Mouse (Mus musculus): ENCODE measurements around the gene 3110009E18Rik. TPM values are rescaled to one million over a fixed set of nuclear protein-coding genes. Genes with fewer than 3 reads are reported as not detected.

3110009E18Rik gene
- polyA plus RNA-seq, 1 experiment from 2014 or later, result 13.6 TPM

GRCm38 (mm10) chr1:120203836-120204235 is 82.8 kb downstream of the 3110009E18Rik start:
- no peak overlapping the region for H3K27ac ChIP-seq
- no peaks in the 10 kb centered on the region for H3K4me1 ChIP-seq (replicated peaks)
- no peak overlapping the region for H3K9ac ChIP-seq
- no peaks in the 10 kb centered on the region for H3K36me3 ChIP-seq
- H3K4me2 ChIP-seq, result no peak overlapping the region
- 75% methylated on average over 5 of the region's 5 CpGs for WGBS
- H3K27me3 ChIP-seq, result no peaks in the 10 kb centered on the region
- no peak for ATAC-seq (replicated peaks; ENCODE audit: insufficient number of reproducible peaks, insufficient read depth, low FRiP score, low read depth)
- no peak overlapping the region for H3K4me3 ChIP-seq
- H3K9me3 ChIP-seq (replicated peaks), result no peaks in the 10 kb centered on the region

DNA sequence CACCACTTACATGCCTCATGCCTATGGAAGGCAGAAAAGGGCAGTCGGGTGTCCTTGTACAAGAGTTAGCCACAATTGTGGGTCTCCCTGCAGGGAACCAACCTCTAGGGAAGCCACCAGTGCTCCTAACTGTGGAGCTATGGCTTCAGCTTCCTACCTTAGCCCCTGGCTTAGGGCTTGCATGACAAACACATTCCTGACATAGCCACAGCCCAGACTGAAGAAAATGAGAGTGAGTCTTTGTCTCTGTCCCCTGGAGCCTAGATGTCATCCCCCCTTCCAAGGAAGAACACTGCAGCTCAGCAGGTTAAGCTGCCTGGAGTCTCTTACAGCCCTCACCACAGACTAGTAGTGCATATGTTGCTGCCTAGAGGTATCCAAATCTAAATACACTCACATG is 83.8 kb downstream of the 3110009E18Rik start:
- Histone ChIP-seq H3K9ac (no peak overlapping the region), H3K4me1 (replicated peaks) (no peaks in the 10 kb centered on the region), H3K27me3 (no peaks in the 10 kb centered on the region), H3K4me2 (no peak overlapping the region), H3K27ac (no peak overlapping the region), H3K36me3 (no peaks in the 10 kb centered on the region), H3K4me3 (no peak overlapping the region), H3K9me3 (replicated peaks) (no peaks in the 10 kb centered on the region)
- 39% methylated on average over 1 of the region's 1 CpGs for WGBS
- no peak for ATAC-seq (replicated peaks; ENCODE audit: insufficient number of reproducible peaks, insufficient read depth, low FRiP score, low read depth)

GRCm38 (mm10) chr1:120207568-120207967 is 86.6 kb downstream of the 3110009E18Rik start:
- H3K27ac ChIP-seq, result no peak overlapping the region
- H3K27me3 ChIP-seq, result no peaks in the 10 kb centered on the region
- H3K9ac ChIP-seq, result no peak overlapping the region
- no peak; the same call in 1 of the 2 replicates for ATAC-seq (replicated peaks; ENCODE audit: insufficient number of reproducible peaks, insufficient read depth, low FRiP score, low read depth)
- WGBS, result 49% methylated on average over 6 of the region's 6 CpGs
- no peak overlapping the region for H3K4me3 ChIP-seq
- H3K9me3 ChIP-seq (replicated peaks), result no peaks in the 10 kb centered on the region
- no peak overlapping the region for H3K4me2 ChIP-seq
- no peaks in the 10 kb centered on the region for H3K4me1 ChIP-seq (replicated peaks)
- H3K36me3 ChIP-seq, result no peaks in the 10 kb centered on the region

DNA sequence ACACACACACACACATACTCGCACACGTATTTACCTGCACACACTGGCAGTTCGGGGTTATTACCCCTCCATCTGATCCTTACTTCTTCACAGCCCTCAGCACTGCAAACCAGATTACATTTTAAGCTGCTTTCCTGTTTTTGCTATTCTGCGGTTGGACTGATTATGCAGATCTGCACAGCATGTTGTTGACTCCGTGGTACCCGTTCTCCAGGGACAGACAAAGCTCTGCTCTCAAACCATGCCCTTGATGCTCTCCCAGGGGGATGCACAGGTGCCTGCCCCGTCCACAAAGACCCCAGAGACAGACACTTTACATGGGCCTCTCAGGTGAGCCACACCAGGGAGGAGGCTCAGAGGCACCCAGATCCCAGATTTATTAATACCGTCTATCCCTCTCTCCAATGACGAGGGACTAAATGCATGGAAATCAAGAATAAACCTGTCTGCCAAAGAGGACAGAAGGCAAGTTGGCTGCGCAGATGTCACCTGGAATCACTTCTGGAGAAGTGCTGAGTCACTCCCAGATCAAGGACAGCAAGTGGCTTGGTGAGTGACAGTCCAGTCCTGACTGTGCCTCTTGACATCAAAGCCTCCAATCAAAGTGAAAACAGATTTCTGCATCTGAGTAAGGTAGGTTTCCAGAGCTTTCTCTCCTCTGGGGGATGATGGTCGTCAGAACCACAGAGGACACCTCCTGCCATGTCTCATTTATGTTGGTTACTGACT is 87.7 kb downstream of the 3110009E18Rik start:
- Histone ChIP-seq H3K27me3 (no peaks in the 10 kb centered on the region), H3K36me3 (no peaks in the 10 kb centered on the region), H3K9ac (no peak overlapping the region), H3K27ac (no peak overlapping the region), H3K4me2 (no peak overlapping the region), H3K4me3 (no peak overlapping the region), H3K4me1 (replicated peaks) (no peaks in the 10 kb centered on the region), H3K9me3 (replicated peaks) (no peaks in the 10 kb centered on the region)
- WGBS, result 77% methylated on average over 11 of the region's 11 CpGs
- ATAC-seq (replicated peaks; ENCODE audit: insufficient number of reproducible peaks, insufficient read depth, low FRiP score, low read depth), result no peak

- Histone ChIP-seq H3K4me1 (replicated peaks) (no peaks in the 10 kb centered on the region), H3K9ac (no peak overlapping the region), H3K27me3 (no peaks in the 10 kb centered on the region), H3K4me3 (no peak overlapping the region), H3K27ac (no peak overlapping the region), H3K36me3 (no peaks in the 10 kb centered on the region), H3K4me2 (no peak overlapping the region), H3K9me3 (replicated peaks) (no peaks in the 10 kb centered on the region)
- ATAC-seq (replicated peaks; ENCODE audit: insufficient number of reproducible peaks, insufficient read depth, low FRiP score, low read depth), result no peak
- WGBS, result 64% methylated on average over 6 of the region's 6 CpGs
Measured at GRCm38 (mm10) chr1:120220841-120221240, 99.9 kb downstream of the 3110009E18Rik start.

DNA sequence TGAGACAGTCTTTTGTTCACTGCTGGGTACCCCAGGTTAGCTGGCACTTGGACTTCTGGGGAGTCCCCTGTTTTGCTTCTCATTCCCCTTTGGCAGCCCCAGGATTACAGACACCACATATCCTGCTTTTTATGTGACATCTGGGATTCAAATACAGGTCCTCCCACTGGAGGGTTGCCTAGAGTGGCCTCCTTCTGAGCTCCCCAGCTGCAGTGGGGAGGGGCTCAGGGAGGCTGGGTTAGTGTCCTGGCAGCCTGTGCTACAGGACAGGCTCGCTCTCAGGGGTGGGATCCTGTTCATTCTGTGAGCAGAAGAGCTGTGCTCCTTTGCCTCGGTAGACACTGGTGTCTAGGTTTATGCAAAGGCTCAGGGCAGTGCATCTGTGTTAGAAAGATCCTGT is 100.3 kb downstream of the 3110009E18Rik start:
- no peaks in the 10 kb centered on the region for H3K27me3 ChIP-seq
- no peak overlapping the region for H3K27ac ChIP-seq
- no peak overlapping the region for H3K4me2 ChIP-seq
- WGBS, result 42% methylated on average over 2 of the region's 2 CpGs
- H3K9me3 ChIP-seq (replicated peaks), result no peaks in the 10 kb centered on the region
- no peak for ATAC-seq (replicated peaks; ENCODE audit: insufficient number of reproducible peaks, insufficient read depth, low FRiP score, low read depth)
- H3K4me1 ChIP-seq (replicated peaks), result no peaks in the 10 kb centered on the region
- no peaks in the 10 kb centered on the region for H3K36me3 ChIP-seq
- H3K4me3 ChIP-seq, result no peak overlapping the region
- H3K9ac ChIP-seq, result no peak overlapping the region

DNA sequence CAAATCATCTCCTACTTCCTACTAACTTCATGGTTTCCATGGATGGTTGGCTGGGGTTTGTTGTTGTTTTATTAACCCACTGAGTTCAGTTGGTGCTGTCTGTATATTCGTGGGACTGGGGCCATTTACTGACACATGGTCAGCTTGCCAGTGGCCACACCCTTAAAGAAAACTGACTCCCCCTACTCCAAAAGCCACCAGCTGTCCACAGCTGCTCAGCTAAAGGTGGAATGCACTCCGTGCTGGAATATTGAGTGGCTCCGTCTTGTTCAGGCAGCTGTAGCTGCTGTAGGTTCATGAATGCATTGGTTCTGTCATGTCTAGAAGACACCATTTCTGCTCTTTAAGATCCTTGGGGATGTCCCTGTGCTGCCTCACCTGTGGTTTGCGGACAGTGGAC is 102.6 kb downstream of the 3110009E18Rik start:
- Histone ChIP-seq H3K27ac (no peak overlapping the region), H3K9ac (no peak overlapping the region), H3K4me1 (replicated peaks) (no peaks in the 10 kb centered on the region), H3K27me3 (no peaks in the 10 kb centered on the region), H3K4me3 (no peak overlapping the region), H3K36me3 (no peaks in the 10 kb centered on the region), H3K4me2 (no peak overlapping the region), H3K9me3 (replicated peaks) (no peaks in the 10 kb centered on the region)
- ATAC-seq (replicated peaks; ENCODE audit: insufficient number of reproducible peaks, insufficient read depth, low FRiP score, low read depth), result no peak
- 58% methylated on average over 4 of the region's 4 CpGs for WGBS

GRCm38 (mm10) chr1:120229723-120230471 is 108.9 kb downstream of the 3110009E18Rik start:
- no peak overlapping the region for H3K9ac ChIP-seq
- H3K4me2 ChIP-seq, result no peak overlapping the region
- H3K4me3 ChIP-seq, result no peak overlapping the region
- H3K36me3 ChIP-seq, result no peaks in the 10 kb centered on the region
- H3K27ac ChIP-seq, result no peak overlapping the region
- ATAC-seq (replicated peaks; ENCODE audit: insufficient number of reproducible peaks, insufficient read depth, low FRiP score, low read depth), result no peak
- 0 out of 2 replicates have a peak, but pooled peaks cover 3% of the 10 kb centered on the region for H3K4me1 ChIP-seq (replicated peaks)
- H3K27me3 ChIP-seq, result no peaks in the 10 kb centered on the region
- WGBS, result 80% methylated on average over 10 of the region's 10 CpGs
- H3K9me3 ChIP-seq (replicated peaks), result no peaks in the 10 kb centered on the region

GRCm38 (mm10) chr1:120231334-120231733 is 110.3 kb downstream of the 3110009E18Rik start:
- Histone ChIP-seq H3K9ac (no peak overlapping the region), H3K9me3 (replicated peaks) (no peaks in the 10 kb centered on the region), H3K4me3 (no peak overlapping the region), H3K4me2 (no peak overlapping the region), H3K4me1 (replicated peaks) (0 out of 2 replicates have a peak, but pooled peaks cover 3% of the 10 kb centered on the region), H3K27ac (no peak overlapping the region), H3K36me3 (no peaks in the 10 kb centered on the region), H3K27me3 (no peaks in the 10 kb centered on the region)
- no peak for ATAC-seq (replicated peaks; ENCODE audit: insufficient number of reproducible peaks, insufficient read depth, low FRiP score, low read depth)
- WGBS, result 7% methylated on average over 6 of the region's 6 CpGs

- H3K4me3 ChIP-seq, result no peak overlapping the region
- no peak overlapping the region for H3K4me2 ChIP-seq
- no peak overlapping the region for H3K9ac ChIP-seq
- 0 out of 2 replicates have a peak, but pooled peaks cover 3% of the 10 kb centered on the region for H3K4me1 ChIP-seq (replicated peaks)
- H3K27ac ChIP-seq, result no peak overlapping the region
- H3K9me3 ChIP-seq (replicated peaks), result no peaks in the 10 kb centered on the region
- no peak for ATAC-seq (replicated peaks; ENCODE audit: insufficient number of reproducible peaks, insufficient read depth, low FRiP score, low read depth)
- H3K36me3 ChIP-seq, result no peaks in the 10 kb centered on the region
- WGBS, result 78% methylated on average over 6 of the region's 6 CpGs
- no peaks in the 10 kb centered on the region for H3K27me3 ChIP-seq
Measured at GRCm38 (mm10) chr1:120232170-120232569, 111.2 kb downstream of the 3110009E18Rik start.

DNA sequence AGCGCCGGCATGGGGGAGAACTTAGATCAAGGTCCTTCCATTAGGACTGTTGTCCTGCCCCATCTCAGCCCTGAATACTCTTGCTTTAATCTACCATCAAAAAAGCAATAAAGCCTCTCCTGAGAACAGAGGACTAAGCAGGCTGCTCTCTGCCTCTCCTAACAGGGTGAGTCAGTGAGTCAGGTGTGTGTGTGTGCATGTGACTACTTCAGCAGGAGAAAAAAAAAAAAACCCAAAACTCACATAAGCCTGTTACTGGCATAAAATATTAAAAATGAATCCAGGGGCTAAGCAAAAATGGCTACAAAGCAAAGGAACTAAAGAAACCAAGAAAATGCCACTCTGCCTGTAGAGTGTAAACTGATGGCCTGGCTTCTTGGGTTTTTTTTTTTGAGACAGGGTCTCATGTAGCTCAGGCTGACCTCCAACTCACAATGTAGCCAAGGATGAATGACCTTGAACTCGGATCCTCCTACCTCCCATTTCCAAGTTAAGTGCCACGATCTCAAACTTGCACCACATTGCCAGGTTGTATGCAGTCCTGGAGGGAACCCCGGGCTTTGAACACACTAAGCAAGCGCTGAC is 114.7 kb downstream of the 3110009E18Rik start:
- no peak for ATAC-seq (replicated peaks; ENCODE audit: insufficient number of reproducible peaks, insufficient read depth, low FRiP score, low read depth)
- Histone ChIP-seq H3K27me3 (no peaks in the 10 kb centered on the region), H3K36me3 (no peaks in the 10 kb centered on the region), H3K4me3 (no peak overlapping the region), H3K9ac (no peak overlapping the region), H3K4me2 (no peak overlapping the region), H3K27ac (no peak overlapping the region), H3K9me3 (replicated peaks) (no peaks in the 10 kb centered on the region), H3K4me1 (replicated peaks) (0 out of 2 replicates have a peak, but pooled peaks cover 3% of the 10 kb centered on the region)
- WGBS, result 84% methylated on average over 6 of the region's 6 CpGs

Data from heart, embryonic 15.5 days (tissue).